Mouse (Mus musculus): ENCODE results near the gene Nrde2.

Nrde2 gene

GRCm38 (mm10) chr12:100178898-100179440 lies 19.5 kb upstream of the Nrde2 start:
- no peak for DNase-seq (ENCODE audit: low spot score in 2 of 2)

GRCm38 (mm10) chr12:100176469-100177056 lies 17.1 kb upstream of the Nrde2 start:
- no peak for DNase-seq (ENCODE audit: low spot score in 2 of 2)

GRCm38 (mm10) chr12:100172481-100172880 lies 13.0 kb upstream of the Nrde2 start:
- no peak for DNase-seq (ENCODE audit: low spot score in 2 of 2)

- DNase-seq (ENCODE audit: low spot score in 2 of 2): peak in 1 of 2 experiments; percentile 63
Observed at GRCm38 (mm10) chr12:100167931-100168871, 8.7 kb upstream of the Nrde2 start.

- no peak for DNase-seq (ENCODE audit: low spot score in 2 of 2)
Observed at GRCm38 (mm10) chr12:100167502-100167901, 8.0 kb upstream of the Nrde2 start.

- no peak for DNase-seq (ENCODE audit: low spot score in 2 of 2)
Observed at GRCm38 (mm10) chr12:100166939-100167338, 7.5 kb upstream of the Nrde2 start.

- DNase-seq (ENCODE audit: low spot score in 2 of 2): no peak
Observed at GRCm38 (mm10) chr12:100166177-100166576, 6.7 kb upstream of the Nrde2 start.

GRCm38 (mm10) chr12:100164991-100165500 lies 5.6 kb upstream of the Nrde2 start:
- DNase-seq (ENCODE audit: low spot score in 2 of 2): no peak

GRCm38 (mm10) chr12:100152466-100152865 lies 7.0 kb downstream of the Nrde2 start:
- DNase-seq (ENCODE audit: low spot score in 2 of 2): no peak

GRCm38 (mm10) chr12:100144269-100144668 lies 15.2 kb downstream of the Nrde2 start:
- DNase-seq (ENCODE audit: low spot score in 2 of 2): no peak

GRCm38 (mm10) chr12:100143737-100144136 lies 15.7 kb downstream of the Nrde2 start:
- DNase-seq (ENCODE audit: low spot score in 2 of 2): no peak

- DNase-seq (ENCODE audit: low spot score in 2 of 2): no peak
Observed at GRCm38 (mm10) chr12:100142848-100143523, 16.5 kb downstream of the Nrde2 start.

- DNase-seq (ENCODE audit: low spot score in 2 of 2): no peak
Observed at GRCm38 (mm10) chr12:100135117-100135516, 24.3 kb downstream of the Nrde2 start.

- no peak for DNase-seq (ENCODE audit: low spot score in 2 of 2)
Observed at GRCm38 (mm10) chr12:100134395-100134936, 25.0 kb downstream of the Nrde2 start.

- peak; percentile 59 to 87 for DNase-seq (ENCODE audit: low spot score in 2 of 2)
Observed at GRCm38 (mm10) chr12:100131655-100132054, 27.8 kb downstream of the Nrde2 start.

- no peak for DNase-seq (ENCODE audit: low spot score in 2 of 2)
Observed at GRCm38 (mm10) chr12:100131167-100131566, 28.3 kb downstream of the Nrde2 start.

- DNase-seq (ENCODE audit: low spot score in 2 of 2): no peak
Observed at GRCm38 (mm10) chr12:100128961-100129360, 30.5 kb downstream of the Nrde2 start.

- no peak for DNase-seq (ENCODE audit: low spot score in 2 of 2)
Observed at GRCm38 (mm10) chr12:100128522-100128921, 30.9 kb downstream of the Nrde2 start.

- DNase-seq (ENCODE audit: low spot score in 2 of 2): no peak
Observed at GRCm38 (mm10) chr12:100127866-100128480, 31.5 kb downstream of the Nrde2 start.

GRCm38 (mm10) chr12:100126968-100127865 lies 32.2 kb downstream of the Nrde2 start:
- DNase-seq (ENCODE audit: low spot score in 2 of 2): no peak

Measured in spleen, postnatal 4 days (tissue).